Mouse (Mus musculus) kidney, embryonic 16.5 days (tissue): Measurements from ENCODE around the gene Traf3. TPM values are rescaled to one million over a fixed set of nuclear protein-coding genes. Genes with fewer than 3 reads are reported as not detected.

Experiments
- ATAC-seq: fragments of 200-750 bp; cut with Nextera tagmentation; 2 replicates; pipeline ENCODE4 v1.8.0; 2017; ENCODE audit warnings: moderate TSS enrichment; ENCODE audit not compliant: low FRiP score, low TSS enrichment
- H3K27ac ChIP-seq: fragments of 300-500 bp; sonication (generic); 2 replicates; pipeline ENCODE4 v1.5.1; 2014; ENCODE audit warnings: low read length
- H3K27me3 ChIP-seq: fragments of 300-500 bp; sonication (generic); 2 replicates; pipeline ENCODE4 v1.6.1; 2014; ENCODE audit warnings: low read length, control low read depth, mixed read lengths; ENCODE audit not compliant: insufficient read depth
- H3K36me3 ChIP-seq: fragments of 300-500 bp; sonication (generic); 2 replicates; pipeline ENCODE4 v1.6.1; 2014; ENCODE audit warnings: low read length, control low read depth, mixed read lengths; ENCODE audit not compliant: insufficient read depth
- H3K4me1 ChIP-seq: fragments of 300-500 bp; sonication (generic); 2 replicates; pipeline ENCODE4 v1.6.1; 2014; ENCODE audit warnings: low read length, control low read depth, mixed read lengths; ENCODE audit not compliant: insufficient read depth
- H3K4me2 ChIP-seq: fragments of 300-500 bp; sonication (generic); replicated peaks from 2 replicates; pipeline ENCODE4 v1.6.1; 2014; ENCODE audit warnings: low read depth, low read length
- H3K4me3 ChIP-seq: fragments of 300-500 bp; sonication (generic); 2 replicates; pipeline ENCODE4 v1.5.1; 2014; ENCODE audit warnings: mild to moderate bottlenecking, low read length
- H3K9ac ChIP-seq: fragments of 300-500 bp; sonication (generic); replicated peaks from 2 replicates; pipeline ENCODE4 v1.6.1; 2014; ENCODE audit warnings: low read length
- H3K9me3 ChIP-seq: fragments of 300-500 bp; sonication (generic); 2 replicates; pipeline ENCODE4 v1.6.1; 2016; ENCODE audit warnings: low read length, control low read depth
- WGBS: fragments of 180-500 bp; shearing (Covaris S2); extraction: QIAGEN DNeasy Blood & Tissue Kit; methylation state at CpG from one replicate; pipeline ENCODE4 v1.1.7; 2014; 5-methylcytosine and 5-hydroxymethylcytosine counted together
- polyA plus RNA-seq: library from polyadenylated mRNA; unstranded; fragments of >200 nt; fragmentation: Nextera tagmentation; extraction: Ambion mirVana; gene quantifications from 2 replicates; pipeline ENCODE4 v1.2.1, GENCODE M21; 2015

Gene Traf3
- polyA plus RNA-seq, 1 experiment from 2014 or later = 8.9 TPM

DNA sequence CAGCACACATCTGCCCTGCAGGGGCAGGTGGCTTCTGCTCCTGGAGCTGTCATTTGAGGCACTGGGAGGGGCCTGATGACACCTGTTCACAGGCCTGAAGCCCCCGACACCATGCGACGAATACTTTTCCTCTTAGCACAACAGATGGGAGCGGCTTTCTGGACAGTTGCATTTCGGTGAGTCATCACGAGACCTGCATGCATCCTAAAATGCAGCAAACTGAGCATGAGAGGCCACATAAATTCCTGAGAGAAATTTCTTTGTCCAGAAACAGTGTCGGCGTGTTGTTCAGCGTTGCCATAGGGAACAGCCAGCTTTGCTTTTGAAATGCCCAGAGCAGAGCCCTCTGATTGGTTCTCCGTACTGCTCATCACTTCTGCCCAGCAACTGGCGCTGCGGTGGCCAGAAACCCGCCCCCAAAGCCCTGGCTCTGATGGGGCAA is 1.8 kb upstream of the Traf3 start:
- Histone ChIP-seq H3K27ac (peak overlapping the region; percentile 75; the same call in 1 of the 2 replicates), H3K4me3 (peak overlapping the region; percentile 42), H3K27me3 (no peaks in the 10 kb centered on the region), H3K36me3 (no peaks in the 10 kb centered on the region), H3K4me1 (peaks cover 50% of the 10 kb centered on the region), H3K9ac (peak overlapping the region; percentile 62), H3K9me3 (no peaks in the 10 kb centered on the region), H3K4me2 (peak overlapping the region; percentile 67)
- ATAC-seq = peak; percentile 84
- 2% methylated on average over 13 of the region's 13 CpGs for WGBS

DNA sequence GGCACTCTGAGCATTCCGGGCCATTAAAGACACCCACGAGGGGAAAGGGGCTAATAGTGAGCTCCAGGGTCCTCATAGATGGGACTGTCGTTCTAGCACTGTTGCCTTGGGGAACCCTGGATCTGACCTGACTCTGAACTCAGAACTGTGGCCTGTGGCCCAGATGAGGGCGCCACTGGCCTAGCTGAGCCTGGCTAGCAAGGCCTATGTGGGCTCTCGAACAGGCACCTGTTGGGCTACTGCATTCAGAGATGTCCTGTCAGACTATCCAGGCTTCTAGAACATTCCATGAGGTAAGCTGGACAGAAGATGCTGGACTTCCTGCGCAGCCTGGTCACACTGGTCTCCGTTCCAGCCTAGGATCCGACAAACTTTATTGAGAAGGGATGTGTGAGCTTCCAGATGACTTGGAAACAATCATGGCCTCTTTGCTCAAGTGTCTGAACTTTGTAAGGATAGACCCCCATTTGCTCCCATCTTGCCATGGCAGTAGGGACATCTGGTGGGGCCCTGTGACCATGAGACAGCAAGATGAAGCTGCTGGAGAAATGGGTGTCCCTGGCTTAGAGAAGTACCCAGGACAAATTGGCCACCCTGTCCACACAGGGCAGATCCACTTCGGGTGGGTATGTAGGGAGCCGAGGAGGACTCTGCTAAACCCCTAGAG is 891 bp upstream of the Traf3 start:
- 69% methylated on average over 10 of the region's 10 CpGs for WGBS
- no peak overlapping the region; the same call in 1 of the 2 replicates for H3K9ac ChIP-seq

DNA sequence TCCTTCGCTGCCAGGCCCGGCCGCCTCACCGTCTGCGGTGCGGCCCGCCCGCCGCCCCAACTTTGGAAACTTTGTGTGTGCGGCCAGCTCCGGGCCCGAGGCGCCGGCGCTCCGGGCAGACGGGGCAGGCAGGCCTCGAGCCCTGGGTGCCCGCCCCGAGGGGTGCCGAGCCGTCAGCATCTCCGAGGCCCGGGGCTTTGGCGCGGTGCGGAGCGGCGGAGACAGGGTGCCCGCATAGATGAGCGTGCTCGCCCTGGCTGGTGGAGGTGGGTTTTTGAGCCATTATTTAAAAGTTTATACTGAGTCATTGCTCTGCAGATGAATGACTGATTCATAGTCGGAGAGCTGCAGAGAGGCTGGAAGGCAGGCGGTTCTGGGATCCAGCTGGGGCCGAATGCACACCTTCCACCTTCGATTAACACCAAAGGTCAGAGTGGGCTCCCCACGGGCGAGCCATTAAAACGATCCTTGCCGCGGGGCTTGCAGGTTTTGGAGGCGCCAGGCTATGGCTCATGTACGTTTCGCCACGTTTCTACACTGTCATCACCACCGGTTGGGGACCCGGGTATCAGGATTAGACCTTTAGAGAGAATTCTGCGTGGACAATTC is 615 bp downstream of the Traf3 start:
- Histone ChIP-seq H3K27me3 (no peaks in the 10 kb centered on the region), H3K9ac (peak overlapping the region; percentile 93), H3K36me3 (no peaks in the 10 kb centered on the region), H3K4me1 (peaks cover 43% of the 10 kb centered on the region), H3K9me3 (no peaks in the 10 kb centered on the region), H3K4me3 (peak overlapping the region; percentile 77), H3K27ac (peak overlapping the region; percentile 87), H3K4me2 (peak overlapping the region; percentile 88)
- peak; percentile 23; the same call in 1 of the 2 replicates for ATAC-seq
- WGBS = under 1% methylated on average over 48 of the region's 48 CpGs

More for the DNA sequence above, 891 bp upstream of the Traf3 start:
- Histone ChIP-seq H3K9me3 (no peaks in the 10 kb centered on the region), H3K4me1 (peaks cover 43% of the 10 kb centered on the region), H3K4me2 (peak overlapping the region; percentile 88; the same call in 1 of the 2 replicates), H3K27me3 (no peaks in the 10 kb centered on the region), H3K36me3 (no peaks in the 10 kb centered on the region), H3K4me3 (peak overlapping the region; percentile 77; the same call in 1 of the 2 replicates), H3K27ac (peak overlapping the region; percentile 87)
- peak; percentile 8 for ATAC-seq

GRCm38 (mm10) chr12:111168891-111169290 is 2.7 kb downstream of the Traf3 start:
- peaks cover 26% of the 10 kb centered on the region for H3K4me1 ChIP-seq
- no peak overlapping the region for H3K4me3 ChIP-seq
- no peak overlapping the region for H3K9ac ChIP-seq
- ATAC-seq = no peak
- whole genome bisulfite sequencing = 86% methylated on average over 4 of the region's 4 CpGs
- no peaks in the 10 kb centered on the region for H3K27me3 ChIP-seq
- no peak overlapping the region for H3K27ac ChIP-seq
- H3K9me3 ChIP-seq = no peaks in the 10 kb centered on the region
- H3K36me3 ChIP-seq = no peaks in the 10 kb centered on the region
- H3K4me2 ChIP-seq = no peak overlapping the region

DNA sequence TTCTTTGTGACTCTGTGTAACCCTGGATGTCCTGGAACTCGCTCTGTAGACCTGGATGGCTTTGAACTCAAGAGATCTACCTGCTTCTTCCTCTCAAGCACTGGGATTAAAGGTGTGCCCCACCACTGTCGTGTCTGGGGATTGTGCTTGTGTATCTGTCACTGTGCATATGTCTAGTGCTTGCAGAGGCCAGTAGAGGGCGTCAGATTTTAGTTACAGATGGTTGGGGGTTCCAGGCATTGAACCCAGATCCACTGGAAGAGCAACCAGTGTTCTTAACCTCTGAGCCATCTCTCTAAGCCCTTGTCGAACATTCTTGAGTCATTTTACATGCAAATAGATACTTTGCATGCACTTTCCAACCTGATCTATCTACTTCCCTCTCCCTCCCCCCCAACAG is 12.6 kb downstream of the Traf3 start:
- Histone ChIP-seq H3K27ac (no peak overlapping the region), H3K9me3 (no peaks in the 10 kb centered on the region), H3K27me3 (no peaks in the 10 kb centered on the region), H3K36me3 (no peaks in the 10 kb centered on the region), H3K4me3 (no peak overlapping the region), H3K4me2 (no peak overlapping the region), H3K9ac (no peak overlapping the region), H3K4me1 (no peaks in the 10 kb centered on the region)
- ATAC-seq = no peak
- whole genome bisulfite sequencing = 75% methylated on average over 4 of the region's 4 CpGs

GRCm38 (mm10) chr12:111181848-111182247 is 15.7 kb downstream of the Traf3 start:
- Histone ChIP-seq H3K27me3 (no peaks in the 10 kb centered on the region), H3K4me3 (no peak overlapping the region), H3K27ac (no peak overlapping the region), H3K36me3 (no peaks in the 10 kb centered on the region), H3K4me1 (0 out of 2 replicates have a peak, but pooled peaks cover 4% of the 10 kb centered on the region), H3K4me2 (no peak overlapping the region), H3K9me3 (no peaks in the 10 kb centered on the region), H3K9ac (no peak overlapping the region)
- 84% methylated on average over 5 of the region's 5 CpGs for WGBS
- ATAC-seq = no peak

GRCm38 (mm10) chr12:111182378-111182777 is 16.2 kb downstream of the Traf3 start:
- no peak overlapping the region for H3K27ac ChIP-seq
- 92% methylated on average over 6 of the region's 6 CpGs for WGBS
- H3K4me2 ChIP-seq = no peak overlapping the region
- no peak overlapping the region for H3K9ac ChIP-seq
- no peaks in the 10 kb centered on the region for H3K36me3 ChIP-seq
- no peaks in the 10 kb centered on the region for H3K27me3 ChIP-seq
- ATAC-seq = no peak
- no peaks in the 10 kb centered on the region for H3K9me3 ChIP-seq
- H3K4me3 ChIP-seq = no peak overlapping the region
- 0 out of 2 replicates have a peak, but pooled peaks cover 4% of the 10 kb centered on the region for H3K4me1 ChIP-seq

- 76% methylated on average over 5 of the region's 5 CpGs for WGBS
- no peaks in the 10 kb centered on the region for H3K27me3 ChIP-seq
- 0 out of 2 replicates have a peak, but pooled peaks cover 4% of the 10 kb centered on the region for H3K4me1 ChIP-seq
- H3K9ac ChIP-seq = no peak within 1 kb of the TSS
- no peak within 1 kb of the TSS for H3K4me3 ChIP-seq
- no peak within 1 kb of the TSS for H3K4me2 ChIP-seq
- no peak for ATAC-seq
- H3K9me3 ChIP-seq = no peaks in the 10 kb centered on the region
- no peaks in the 10 kb centered on the region for H3K36me3 ChIP-seq
- H3K27ac ChIP-seq = no peak within 1 kb of the TSS
Measured at GRCm38 (mm10) chr12:111184476-111184875, 18.3 kb downstream of the Traf3 start, which contains the start of gene 4930595D18Rik. Gene 4930595D18Rik (minus strand): TSS chr12:111184491.

- Histone ChIP-seq H3K4me1 (0 out of 2 replicates have a peak, but pooled peaks cover 4% of the 10 kb centered on the region), H3K27me3 (no peaks in the 10 kb centered on the region), H3K27ac (no peak overlapping the region), H3K9me3 (no peaks in the 10 kb centered on the region), H3K9ac (no peak overlapping the region), H3K4me2 (no peak overlapping the region), H3K36me3 (no peaks in the 10 kb centered on the region), H3K4me3 (no peak overlapping the region)
- WGBS = 75% methylated on average over 3 of the region's 3 CpGs
- ATAC-seq = no peak
Measured at GRCm38 (mm10) chr12:111186986-111187385, 20.8 kb downstream of the Traf3 start.

GRCm38 (mm10) chr12:111188295-111188694 is 22.1 kb downstream of the Traf3 start:
- Histone ChIP-seq H3K4me1 (peaks cover 11% of the 10 kb centered on the region), H3K27ac (no peak overlapping the region), H3K4me2 (no peak overlapping the region), H3K4me3 (no peak overlapping the region), H3K9me3 (no peaks in the 10 kb centered on the region), H3K36me3 (no peaks in the 10 kb centered on the region), H3K9ac (no peak overlapping the region), H3K27me3 (no peaks in the 10 kb centered on the region)
- no peak for ATAC-seq
- 91% methylated on average over 4 of the region's 4 CpGs for WGBS
